Mouse (Mus musculus) thymus, adult 18-20 months (tissue): ENCODE measurements around the gene Ccdc150.

ENCODE experiments used
- DNase-seq, 2 experiments: peaks; one replicate each; pipeline ENCODE4 v3.0.0; 2022; ENCODE audit warnings: mixed read lengths in 2 of 2

Ccdc150 gene

GRCm38 (mm10) chr1:54250158-54250866 lies at the start of gene Ccdc150:
Ccdc150 (plus strand) TSS chr1:54250683.
- DNase-seq: peak; percentile 74 to 76

GRCm38 (mm10) chr1:54220273-54220672 lies 30.2 kb upstream of the Ccdc150 start:
- no peak for DNase-seq

- DNase-seq: no peak
These were observed 7.8 kb upstream of the Ccdc150 start for GRCm38 (mm10) chr1:54242722-54243121.

GRCm38 (mm10) chr1:54275552-54275951 lies 25.1 kb downstream of the Ccdc150 start:
- no peak for DNase-seq

- no peak for DNase-seq
These were observed 29.1 kb downstream of the Ccdc150 start for GRCm38 (mm10) chr1:54279628-54280027.

GRCm38 (mm10) chr1:54280651-54281050 lies 30.2 kb downstream of the Ccdc150 start:
- no peak for DNase-seq

- DNase-seq: no peak
These were observed 55.9 kb downstream of the Ccdc150 start for GRCm38 (mm10) chr1:54306404-54306803.

GRCm38 (mm10) chr1:54326647-54327046 lies 76.2 kb downstream of the Ccdc150 start:
- no peak for DNase-seq

- DNase-seq: no peak
These were observed 77.5 kb downstream of the Ccdc150 start for GRCm38 (mm10) chr1:54327876-54328545.

- DNase-seq: no peak
These were observed 82.5 kb downstream of the Ccdc150 start for GRCm38 (mm10) chr1:54332988-54333387.

GRCm38 (mm10) chr1:54354786-54355185 lies 104.3 kb downstream of the Ccdc150 start:
- no peak for DNase-seq

- DNase-seq: no peak
These were observed 105.0 kb downstream of the Ccdc150 start for GRCm38 (mm10) chr1:54355485-54355884.

- DNase-seq: no peak
These were observed 106.1 kb downstream of the Ccdc150 start for GRCm38 (mm10) chr1:54356566-54356965.

- DNase-seq: no peak
These were observed 127.1 kb downstream of the Ccdc150 start for GRCm38 (mm10) chr1:54377506-54378051.

- DNase-seq: peak in 1 of 2 experiments; percentile 16
These were observed 130.8 kb downstream of the Ccdc150 start for GRCm38 (mm10) chr1:54380978-54381914.

- DNase-seq: no peak
These were observed 133.7 kb downstream of the Ccdc150 start for GRCm38 (mm10) chr1:54384221-54384620.

- no peak for DNase-seq
These were observed 152.3 kb downstream of the Ccdc150 start for GRCm38 (mm10) chr1:54402736-54403135.
